Mouse (Mus musculus): ENCODE data around the gene P4htm. TPM values are rescaled to one million over a fixed set of nuclear protein-coding genes. Genes with fewer than 3 reads are reported as not detected.

The P4htm gene
- total RNA-seq, 2 experiments from 2014 or later: 3.4 to 4.1 TPM

- peak; percentile 96 for DNase-seq (ENCODE audit: low spot score)
These were observed 37.1 kb downstream of the P4htm start, which contains the start of gene Impdh2 for GRCm38 (mm10) chr9:108560227-108560841. TSS of gene Impdh2 (plus strand) at chr9:108560286.

GRCm38 (mm10) chr9:108559169-108559568 is 38.3 kb downstream of the P4htm start:
- no peak for DNase-seq (ENCODE audit: low spot score)

- DNase-seq (ENCODE audit: low spot score): no peak
These were observed 50.6 kb downstream of the P4htm start for GRCm38 (mm10) chr9:108546875-108547274.

- no peak for DNase-seq (ENCODE audit: low spot score)
These were observed 51.5 kb downstream of the P4htm start for GRCm38 (mm10) chr9:108545986-108546385.

GRCm38 (mm10) chr9:108540846-108541245 is 56.6 kb downstream of the P4htm start:
- no peak for DNase-seq (ENCODE audit: low spot score)

GRCm38 (mm10) chr9:108531496-108531895 is 66.0 kb downstream of the P4htm start:
- no peak for DNase-seq (ENCODE audit: low spot score)

- no peak for DNase-seq (ENCODE audit: low spot score)
These were observed 66.5 kb downstream of the P4htm start for GRCm38 (mm10) chr9:108530954-108531353.

Small RNA genes lying within 50 kb of the gene (microRNA-seq; reads per million reads assigned to microRNA genes)
- gene Gm24083 (not detected), gene Mir191 (not detected), gene Mir425 (788 reads per million, percentile 81 among the genes with 10 or more reads in this experiment)

Other genes with a start within 250 kb of the P4htm start
- 10 to 100 TPM; 81.6 to 89.2 TPM for gene Usp4, start 249.8 kb downstream of the P4htm start, total RNA-seq (2021)
- 1 to 10 TPM in 1 of 2 experiments, under 1 TPM in 1; 0.85 to 1.4 TPM for gene 1700102P08Rik, start 204.9 kb downstream of the P4htm start, total RNA-seq (2021)
- not detected for gene Ccdc36, start 169.2 kb downstream of the P4htm start, total RNA-seq (2021)
- not detected for gene BC048562, start 161.2 kb downstream of the P4htm start, total RNA-seq (2021)
- 10 to 100 TPM; 14.4 to 15.2 TPM for gene Ccdc71, start 137.1 kb downstream of the P4htm start, total RNA-seq (2021)
- gene Klhdc8b, start 136.1 kb downstream of the P4htm start, total RNA-seq (2021): 1 to 10 TPM; 1.8 to 2.2 TPM
- gene Lamb2, start 117.9 kb downstream of the P4htm start, total RNA-seq (2021): 100 to 1,000 TPM; 117 to 126 TPM
- gene Usp19, start 107.1 kb downstream of the P4htm start, total RNA-seq (2021): 100 to 1,000 TPM; 126 to 127 TPM
- gene Qars, start 90.0 kb downstream of the P4htm start, total RNA-seq (2021): 10 to 100 TPM; 83.0 to 86.4 TPM
- gene Qrich1, start 80.9 kb downstream of the P4htm start, total RNA-seq (2021): 10 to 100 TPM; 47.3 to 57.4 TPM
- gene Impdh2, start 37.4 kb downstream of the P4htm start, total RNA-seq (2021): 10 to 100 TPM; 61.3 to 63.2 TPM
- 10 to 100 TPM; 29.3 to 30.0 TPM for gene Ndufaf3, start 30.2 kb downstream of the P4htm start, total RNA-seq (2021)
- gene Dalrd3, start 27.8 kb downstream of the P4htm start, total RNA-seq (2021): 1 to 10 TPM; 7.5 to 8.9 TPM
- 1 to 10 TPM; 6.4 to 7.9 TPM for gene Wdr6, start 18.9 kb downstream of the P4htm start, total RNA-seq (2021)
- 10 to 100 TPM; 73.1 to 84.5 TPM for gene Arih2, start 51.7 kb upstream of the P4htm start, total RNA-seq (2021)
- 10 to 100 TPM; 68.1 to 85.0 TPM for gene Slc25a20, start 64.4 kb upstream of the P4htm start, total RNA-seq (2021)
- gene Prkar2a, start 91.6 kb upstream of the P4htm start, total RNA-seq (2021): 100 to 1,000 TPM; 164 to 169 TPM
- 10 to 100 TPM; 14.9 TPM for gene Ip6k2, start 186.1 kb upstream of the P4htm start, total RNA-seq (2021)
- 1 to 10 TPM; 4.4 TPM for gene Nckipsd, start 210.7 kb upstream of the P4htm start, total RNA-seq (2021)
- under 1 TPM in 1 of 2 experiments, not detected in 1; 0.02 TPM for gene Celsr3, start 228.7 kb upstream of the P4htm start, total RNA-seq (2021)